Mouse (Mus musculus) spleen, postnatal 10 days (tissue): ENCODE measurements around the gene Zfp787.
A peak's percentile ranks its signal among the peaks of the same experiment; 100 is the strongest.
"Not testable (repeated sequence)": the region's sequence is repeated elsewhere in the genome, so short reads cannot be mapped to it uniquely, and the experiment has no call there.

Experiments used
- DNase-seq, 2 experiments: peaks; one replicate each; pipeline ENCODE4 v3.0.0; 2021 to 2022; ENCODE audit warnings: low spot score in 2 of 2

Zfp787 gene

DNA sequence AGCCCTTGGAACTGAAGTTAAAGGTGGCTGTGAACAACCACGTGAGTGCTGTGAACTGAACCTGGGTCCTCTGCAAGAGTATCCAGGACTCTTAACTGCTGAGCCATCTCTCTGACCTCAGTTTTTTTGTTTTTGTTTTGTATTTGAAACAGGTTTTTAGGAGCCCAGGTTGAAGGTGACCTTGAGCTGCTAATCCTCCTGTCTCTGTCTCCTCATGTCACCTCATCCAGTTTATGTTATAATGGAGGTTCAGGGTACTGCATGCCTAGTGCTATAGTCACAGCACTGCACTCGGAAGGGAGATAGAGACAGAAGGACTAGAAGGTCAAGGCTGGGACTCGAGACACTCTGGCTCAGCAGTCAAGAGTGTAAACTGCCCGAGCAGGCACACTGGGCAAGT lies 6.4 kb upstream of the Zfp787 start:
- DNase-seq: no peak

DNA sequence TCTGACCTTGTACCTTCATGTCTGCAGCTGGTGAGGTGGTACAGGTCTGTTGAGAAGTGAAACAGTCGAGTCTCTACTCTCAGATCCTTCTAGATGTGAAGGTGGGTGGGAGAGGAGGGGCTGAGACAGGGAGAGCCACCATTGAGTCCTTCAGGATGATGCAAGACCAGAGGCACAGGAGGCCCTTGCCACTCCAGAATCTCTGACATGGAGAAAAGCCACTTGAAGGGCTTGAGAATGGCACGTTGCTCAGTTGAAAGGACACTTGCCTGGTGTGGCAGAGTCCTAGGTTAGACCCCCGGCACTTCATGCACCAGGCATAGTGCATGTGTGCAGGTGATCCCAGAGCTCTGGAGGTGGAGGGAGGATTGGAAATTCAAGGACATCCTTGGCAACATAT lies 5.7 kb upstream of the Zfp787 start:
- DNase-seq: no peak

DNA sequence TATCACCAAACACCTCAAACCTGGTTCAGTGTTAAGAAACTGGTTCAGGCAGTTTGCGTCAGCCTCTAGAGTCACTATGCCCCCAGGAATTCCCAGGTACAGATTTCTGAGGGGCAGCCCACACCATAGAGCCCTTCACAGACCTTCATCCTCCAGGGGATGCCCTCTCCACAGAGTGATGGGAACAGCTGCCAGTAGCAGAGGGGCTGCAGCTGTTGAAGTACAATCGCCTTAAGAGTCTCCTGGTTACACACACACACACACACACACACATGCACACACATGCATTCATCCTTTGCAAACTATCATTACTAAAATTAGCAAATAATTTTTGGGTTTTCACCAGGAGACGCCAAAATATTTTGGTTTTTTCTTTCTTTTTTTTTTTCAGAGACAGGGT lies 3.8 kb upstream of the Zfp787 start:
- DNase-seq: no peak

DNA sequence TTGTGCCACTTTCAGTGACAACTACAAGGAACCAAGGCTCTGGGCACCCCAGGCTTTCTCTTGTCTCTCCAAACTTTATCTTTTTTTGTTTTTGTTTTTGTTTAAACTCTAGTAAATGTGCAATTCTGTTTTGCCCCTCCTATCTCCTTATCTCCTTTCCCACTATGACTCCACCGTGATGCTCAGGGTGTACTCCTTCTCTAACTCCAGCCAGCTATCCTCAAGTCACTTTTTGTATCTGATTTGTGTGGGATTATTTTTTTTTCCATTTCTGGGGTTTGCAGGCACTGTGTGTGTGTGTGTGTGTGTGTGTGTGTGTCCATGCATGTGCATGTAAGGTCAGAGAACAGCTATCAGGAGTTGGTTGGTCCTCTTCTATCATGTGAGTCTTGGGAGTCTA lies 1.7 kb upstream of the Zfp787 start:
- no peak for DNase-seq

DNA sequence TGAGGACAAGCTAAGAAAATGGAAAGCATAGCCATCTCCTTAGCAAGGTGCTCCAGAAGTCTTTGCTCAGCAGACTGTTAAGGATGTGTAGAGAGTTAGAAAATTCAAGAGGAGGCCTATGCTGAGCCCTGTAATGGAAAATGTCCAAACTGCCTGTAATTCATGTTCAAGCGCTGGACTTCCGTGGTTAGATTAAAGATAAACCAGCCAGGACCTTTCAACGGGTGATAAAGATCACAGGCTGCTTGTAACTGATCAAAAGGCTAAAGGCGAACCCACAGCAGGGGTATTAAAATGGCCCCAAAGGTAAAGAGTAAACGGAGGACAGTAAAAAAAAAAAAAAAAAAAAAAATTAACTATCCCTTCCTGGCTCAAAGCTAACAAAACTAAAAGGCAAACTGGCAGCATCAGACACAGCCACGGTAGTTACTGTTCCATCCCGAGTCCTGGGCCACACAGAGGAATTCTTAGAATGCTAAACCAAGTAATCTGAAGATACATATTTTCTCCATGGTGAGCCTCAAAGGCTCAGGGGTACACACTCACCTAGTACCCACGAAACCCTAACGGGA lies 1.2 kb upstream of the Zfp787 start:
- no peak for DNase-seq

DNA sequence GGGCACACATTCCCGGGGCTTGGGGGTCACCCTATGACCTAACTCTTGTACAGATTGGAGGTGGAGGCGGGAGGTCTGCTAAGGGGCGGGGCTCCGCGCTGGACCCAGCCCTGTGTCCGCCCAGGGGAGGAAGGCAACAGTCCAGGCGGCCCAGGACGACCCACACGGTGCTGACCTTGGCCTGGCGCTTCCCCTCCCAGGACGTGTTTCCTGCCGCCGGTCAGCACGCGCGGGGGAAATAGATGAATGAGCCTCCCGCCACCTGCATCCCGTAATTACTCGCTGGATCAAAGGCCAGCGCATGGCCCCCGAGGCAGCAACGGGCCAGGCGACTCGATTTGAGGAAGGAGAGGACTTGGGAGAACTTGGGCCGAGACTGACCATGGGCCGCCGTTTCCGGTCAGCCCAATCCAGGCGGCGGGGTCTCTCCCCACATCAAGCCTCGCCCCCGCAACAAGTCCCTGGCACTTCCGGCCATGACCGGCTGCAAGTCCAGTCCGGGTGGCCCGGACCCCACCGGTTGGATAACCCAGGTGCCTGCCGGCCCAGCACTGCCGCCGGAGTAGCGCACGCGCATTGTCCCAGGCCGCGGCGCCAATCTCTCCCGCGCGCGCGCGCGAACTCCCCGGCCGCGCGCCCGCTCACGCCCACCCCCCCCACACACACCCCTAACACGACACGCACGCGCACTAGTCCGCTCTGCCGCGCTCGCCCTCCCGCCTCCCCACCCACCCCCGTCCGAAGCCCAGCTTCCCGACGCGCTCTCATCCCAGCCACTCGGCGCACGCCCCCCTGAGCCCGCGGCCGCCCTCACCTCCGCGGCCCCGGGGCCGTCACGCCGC lies 545 bp downstream of the Zfp787 start:
- peak; percentile 55 to 85 for DNase-seq

DNA sequence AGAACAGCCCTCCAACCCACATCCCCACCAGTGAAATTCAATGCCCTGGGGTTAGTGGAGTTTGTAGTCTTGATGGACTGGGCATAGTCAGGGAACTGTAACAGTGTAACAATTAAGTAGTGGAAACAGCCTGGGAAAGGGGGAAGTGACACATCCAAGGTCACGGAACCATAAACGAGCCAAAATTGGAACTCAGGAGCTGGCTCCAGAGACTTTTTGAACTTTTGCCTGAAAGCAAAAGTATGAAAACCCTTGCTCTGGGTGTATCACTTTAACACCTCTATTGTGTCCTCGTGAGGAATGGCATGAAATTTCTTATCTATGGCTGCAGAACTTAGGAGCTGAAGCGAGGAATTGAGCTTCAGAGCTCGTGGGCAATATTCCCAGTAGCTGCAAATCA lies 1.6 kb downstream of the Zfp787 start:
- no peak for DNase-seq

DNA sequence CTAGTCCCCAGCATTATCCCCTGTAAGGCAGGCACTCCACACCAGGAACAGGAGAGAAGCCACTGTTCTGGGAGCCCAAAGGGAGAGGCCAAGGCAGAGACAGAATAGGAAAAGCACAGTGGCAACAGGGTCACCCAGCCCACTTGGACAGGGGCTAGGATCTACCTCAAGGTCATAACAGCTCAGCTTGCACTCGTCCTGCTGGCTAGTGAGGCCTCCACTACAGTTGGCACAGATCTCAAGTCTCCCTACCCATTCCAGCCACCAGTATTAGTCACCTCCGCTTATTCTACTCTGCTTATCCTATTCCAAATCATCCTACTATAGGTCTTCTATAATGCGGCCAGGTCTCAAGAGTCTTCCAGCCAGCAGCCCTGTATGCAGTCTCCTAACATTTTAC lies 2.7 kb downstream of the Zfp787 start:
- DNase-seq: no peak

DNA sequence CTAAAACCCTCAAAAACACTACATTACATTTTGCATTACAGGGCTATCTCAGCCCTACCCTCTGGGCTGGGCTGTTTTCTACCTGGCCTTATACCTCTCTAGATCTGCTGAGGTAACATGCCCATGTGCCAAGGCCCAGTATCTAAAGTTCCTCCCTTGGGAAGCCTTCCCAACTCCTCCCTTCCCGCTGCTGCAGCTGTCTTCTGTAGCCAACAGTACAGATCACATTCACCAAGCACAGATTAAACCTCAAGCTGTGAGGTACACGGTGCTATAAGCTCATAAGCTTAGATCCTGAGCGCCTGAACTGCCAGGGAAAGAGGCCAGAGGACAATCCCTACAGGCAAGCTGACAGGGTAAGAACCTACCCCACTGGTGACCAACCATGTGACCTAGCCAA lies 3.8 kb downstream of the Zfp787 start:
- no peak for DNase-seq

DNA sequence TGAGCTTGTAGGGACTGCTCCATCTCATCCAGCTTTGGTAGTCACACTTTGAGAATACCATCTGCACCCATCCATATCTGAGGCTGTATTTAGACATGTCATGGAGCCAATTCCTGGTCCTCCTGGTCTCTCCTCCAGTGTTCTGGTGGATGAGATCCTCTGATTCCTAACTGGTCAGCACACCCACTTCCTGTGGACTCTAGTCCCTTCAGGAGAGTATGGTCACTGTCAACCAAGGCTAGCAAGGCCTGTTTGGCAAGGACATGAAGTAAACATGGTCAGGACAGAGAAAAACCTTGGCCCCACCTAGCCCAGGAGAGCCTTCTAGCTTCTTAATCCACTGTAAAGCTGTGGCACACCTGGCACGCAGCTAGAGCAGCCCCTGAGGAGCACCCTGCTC lies 4.5 kb downstream of the Zfp787 start:
- DNase-seq: no peak

DNA sequence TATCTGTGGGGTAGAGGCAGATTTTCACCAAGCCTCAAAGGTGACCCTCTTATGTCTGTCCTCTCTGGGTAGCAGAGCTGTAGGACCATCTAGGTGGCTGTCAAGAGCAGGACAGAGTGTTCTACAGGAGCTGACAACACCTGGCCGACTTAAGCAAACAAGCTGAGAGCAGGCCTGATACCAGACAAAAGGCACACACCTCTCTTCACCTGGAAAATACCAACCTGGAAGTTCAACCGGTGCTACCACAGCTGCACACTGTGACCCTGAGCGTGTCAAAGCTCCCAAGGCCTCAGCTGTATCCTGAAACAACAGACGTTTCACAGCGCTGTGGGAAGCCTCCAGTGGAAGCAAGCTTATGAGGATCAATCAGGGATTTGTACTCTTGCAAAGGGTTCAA lies 8.1 kb downstream of the Zfp787 start:
- no peak for DNase-seq

DNA sequence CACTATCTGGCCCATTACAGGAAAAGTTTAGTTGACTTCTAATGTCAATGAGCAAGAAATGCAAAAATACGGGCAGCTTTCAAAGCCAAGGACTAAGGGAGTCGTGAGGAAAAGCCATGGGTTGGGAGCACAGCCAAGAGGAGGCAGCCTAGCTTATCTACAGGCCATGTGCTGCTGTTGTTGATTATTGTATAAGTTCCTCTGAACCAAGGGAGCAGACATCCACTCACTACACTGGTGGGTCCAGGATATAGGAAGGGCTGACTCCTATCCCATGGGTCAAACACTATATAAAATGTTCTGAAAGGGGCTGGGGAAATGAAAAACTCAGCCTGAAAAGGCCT lies 8.8 kb downstream of the Zfp787 start:
- no peak for DNase-seq

DNA sequence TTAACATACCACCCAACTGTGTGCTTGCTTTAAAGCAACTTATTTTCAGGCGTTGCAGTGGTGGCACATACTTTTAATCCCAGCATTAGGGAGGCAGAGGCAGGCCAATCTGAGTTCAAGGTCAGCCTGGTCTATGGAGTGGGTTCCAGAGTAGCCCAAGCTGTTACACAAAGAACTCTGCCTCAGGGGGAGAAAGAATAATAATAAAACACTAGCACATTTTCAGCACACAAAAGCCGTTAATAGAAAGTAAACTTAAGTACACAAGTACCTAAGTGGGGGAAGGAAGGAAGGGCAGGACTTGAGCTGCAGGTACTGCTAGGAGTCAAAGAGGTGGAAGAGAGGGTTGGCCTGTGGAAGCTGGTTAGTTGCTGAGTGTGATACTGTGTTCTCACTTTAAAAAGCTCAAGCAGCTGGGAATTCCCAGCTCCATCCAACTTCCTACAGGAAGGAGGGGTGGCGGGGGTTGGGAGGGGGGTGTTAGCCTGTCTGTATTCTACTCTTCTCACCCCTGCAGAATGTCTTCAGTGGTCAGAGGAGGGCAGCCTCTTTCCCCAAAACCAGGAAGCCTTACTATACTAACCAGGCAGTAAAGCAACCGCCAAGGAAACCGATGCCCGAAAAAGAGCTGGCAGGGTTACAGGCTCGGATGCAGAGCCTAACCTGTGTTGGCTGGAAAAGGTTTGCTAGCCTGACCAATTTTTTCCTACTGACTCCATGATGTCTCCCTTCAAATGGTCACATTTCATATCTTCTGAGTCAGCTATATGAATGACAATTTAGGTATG lies 9.4 kb downstream of the Zfp787 start:
- DNase-seq: no peak

DNA sequence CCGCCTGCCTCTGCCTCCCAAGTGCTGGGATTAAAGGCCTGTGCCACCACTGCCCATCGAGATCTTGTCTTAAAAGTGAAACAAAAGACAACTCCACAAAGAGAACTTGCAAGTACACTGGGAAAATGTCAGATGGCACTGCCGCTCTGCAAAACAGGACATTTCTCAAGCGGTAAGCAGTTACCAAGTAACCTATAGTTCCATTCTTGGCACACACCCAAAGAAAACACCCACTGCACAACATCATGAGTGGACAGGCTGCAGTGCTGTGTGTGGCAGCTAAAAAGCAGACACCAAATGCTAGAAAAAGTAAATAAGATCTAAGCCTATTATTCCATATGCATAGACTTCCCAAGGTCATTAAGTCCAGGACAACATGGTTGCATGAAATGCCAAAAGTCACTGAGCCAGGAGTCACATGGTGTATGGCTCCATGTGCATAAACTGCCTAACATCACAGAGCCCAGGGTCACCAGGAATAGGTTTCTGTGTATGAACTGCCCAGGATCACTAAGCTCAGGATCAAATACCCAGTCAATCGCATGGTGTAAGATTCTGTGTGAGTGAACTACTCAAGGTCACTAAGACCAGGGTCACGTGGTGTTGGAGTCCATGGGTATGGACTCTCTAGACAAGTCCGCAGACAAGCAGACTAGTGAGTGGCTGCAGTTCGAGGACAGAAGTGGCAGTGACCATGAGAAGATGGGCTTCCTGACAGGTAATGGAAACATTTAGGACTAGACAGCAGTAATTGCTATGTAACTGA lies 10.2 kb downstream of the Zfp787 start:
- no peak for DNase-seq

DNA sequence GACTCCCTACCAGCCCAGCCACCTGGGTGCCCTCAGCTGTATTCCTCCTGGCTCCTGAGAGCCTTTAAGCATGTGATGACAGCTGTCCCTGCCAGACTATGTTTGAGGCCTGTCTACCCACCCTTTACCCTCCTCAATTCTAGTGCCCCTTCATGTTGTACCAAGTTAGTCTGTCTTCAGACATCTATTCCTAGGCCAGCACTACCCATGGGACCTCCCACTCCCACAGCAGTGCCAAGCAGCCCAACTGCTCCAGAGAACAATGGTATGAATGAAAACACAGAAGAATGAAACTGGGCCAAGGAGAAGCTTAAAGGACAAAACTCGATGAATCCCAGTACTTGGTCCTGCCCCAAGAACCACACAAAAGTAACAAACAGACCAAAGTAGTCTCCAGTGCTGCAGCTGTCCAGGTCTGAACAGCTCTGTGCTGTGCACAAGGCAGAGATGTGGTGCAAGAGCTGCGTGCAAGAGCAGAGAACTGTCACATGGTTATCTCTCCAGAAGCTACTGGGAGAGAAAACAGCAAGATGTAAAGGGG lies 11.7 kb downstream of the Zfp787 start:
- no peak for DNase-seq

DNA sequence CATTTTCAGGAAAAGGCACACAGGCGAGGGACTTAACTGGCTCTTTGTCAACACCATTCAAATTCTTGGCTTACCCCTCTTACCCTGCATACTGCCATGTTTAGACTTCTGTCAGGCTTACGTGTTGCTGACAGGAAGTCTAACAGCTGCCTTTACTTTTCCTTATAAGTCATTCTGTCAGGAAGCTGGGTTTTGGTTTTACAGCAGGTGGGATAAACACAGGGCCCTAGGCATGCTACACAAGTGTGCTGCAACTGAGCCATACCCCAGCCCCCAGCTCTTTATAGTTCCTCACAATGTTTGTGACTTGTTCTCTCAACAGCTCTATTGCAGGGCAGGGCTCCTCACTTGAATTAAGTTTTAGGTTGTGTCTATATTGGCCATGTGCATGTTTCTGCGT lies 16.5 kb downstream of the Zfp787 start:
- DNase-seq: no peak

DNA sequence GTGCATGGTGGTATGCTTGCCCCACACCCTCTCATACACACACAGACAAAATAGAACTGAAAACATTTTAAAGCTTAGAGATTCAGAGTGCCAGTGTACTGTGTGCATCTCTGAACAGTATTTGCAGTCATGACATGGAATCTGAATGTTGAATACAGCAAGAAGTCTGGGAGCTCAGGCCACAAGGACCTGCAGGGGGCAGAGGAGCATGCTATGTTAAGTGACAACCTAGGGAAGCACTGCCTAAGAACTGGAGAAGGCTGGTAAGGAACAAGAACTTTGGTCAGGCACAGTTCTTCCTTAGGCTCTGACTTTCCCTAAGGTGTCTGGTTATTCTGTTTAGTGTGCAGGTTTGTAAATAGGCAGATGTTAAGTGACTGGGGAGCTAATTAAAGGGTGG lies 19.3 kb downstream of the Zfp787 start:
- DNase-seq: no peak

DNA sequence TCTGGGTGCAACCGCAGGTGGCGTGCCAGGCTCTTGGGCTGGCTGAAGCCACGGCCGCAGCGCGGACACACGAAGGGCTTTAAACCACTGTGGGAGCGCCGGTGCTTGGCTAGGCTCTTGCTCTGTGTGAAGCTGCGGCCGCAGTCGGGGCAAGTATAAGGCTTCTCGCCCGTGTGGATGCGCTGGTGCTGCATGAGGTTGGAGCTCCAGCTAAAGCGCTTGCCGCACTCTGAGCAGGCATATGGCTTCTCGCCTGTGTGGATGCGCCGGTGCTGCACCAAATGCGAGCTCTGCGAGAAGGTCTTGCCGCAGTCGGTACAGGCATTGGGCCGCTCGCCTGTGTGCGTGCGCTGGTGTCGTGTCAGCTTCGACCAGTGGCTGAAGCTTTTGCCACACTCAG lies 23.2 kb downstream of the Zfp787 start:
- DNase-seq: no peak

DNA sequence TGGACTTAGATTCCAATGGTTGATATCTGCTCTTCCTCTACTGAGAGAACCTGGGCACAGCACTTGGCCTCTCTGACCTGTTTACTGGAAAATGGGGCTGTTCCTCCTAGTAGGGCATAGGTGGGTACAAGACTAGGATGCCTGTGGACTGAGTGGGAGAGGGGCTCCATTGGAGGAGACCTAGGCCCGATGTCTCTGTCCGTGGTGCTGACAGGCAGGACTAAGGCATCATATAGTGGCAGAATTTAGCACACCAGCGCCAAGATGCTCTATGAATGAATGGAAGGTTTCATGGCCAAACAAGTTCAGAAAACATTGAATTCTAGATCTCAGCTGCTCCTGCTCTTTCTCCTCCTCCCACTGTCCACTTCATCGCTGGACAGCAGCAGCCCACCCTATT lies 25.5 kb downstream of the Zfp787 start:
- no peak for DNase-seq

DNA sequence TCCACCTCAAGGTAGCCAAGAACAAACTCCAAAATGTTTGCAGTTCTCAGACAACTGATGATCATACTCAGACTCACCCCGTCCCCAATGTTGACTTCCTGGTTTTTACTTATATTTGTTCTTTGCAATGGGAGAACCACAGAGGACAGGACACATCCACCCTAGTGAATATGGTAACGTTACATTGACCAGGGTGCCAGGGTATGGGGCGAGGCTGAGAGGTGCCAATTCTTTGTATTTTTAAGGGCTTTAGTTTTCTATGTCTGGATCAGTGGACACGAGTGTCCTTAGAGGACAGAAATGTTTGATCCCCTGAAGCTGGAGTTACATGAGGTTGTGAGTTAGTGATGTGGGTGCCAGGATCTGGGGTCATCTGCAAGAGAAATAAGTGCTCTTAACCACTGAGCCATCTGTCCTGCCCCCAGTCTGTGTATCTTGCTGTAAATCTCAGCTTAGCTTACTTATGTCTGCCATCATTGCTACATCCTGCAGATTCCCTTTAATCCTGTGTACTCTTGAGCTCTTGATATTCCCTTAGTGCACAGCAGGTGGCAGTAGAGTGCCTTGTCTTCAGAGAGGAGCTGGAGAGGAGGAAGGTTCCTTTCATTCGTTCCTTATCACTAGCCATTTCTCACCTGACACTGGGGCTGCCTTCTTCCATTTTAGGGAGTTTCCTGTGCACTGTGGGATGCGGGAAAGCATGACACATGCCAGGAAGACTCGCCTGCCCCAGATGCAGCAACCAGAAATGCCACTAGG lies 28.9 kb downstream of the Zfp787 start:
- peak; percentile 55 to 80 for DNase-seq

DNA sequence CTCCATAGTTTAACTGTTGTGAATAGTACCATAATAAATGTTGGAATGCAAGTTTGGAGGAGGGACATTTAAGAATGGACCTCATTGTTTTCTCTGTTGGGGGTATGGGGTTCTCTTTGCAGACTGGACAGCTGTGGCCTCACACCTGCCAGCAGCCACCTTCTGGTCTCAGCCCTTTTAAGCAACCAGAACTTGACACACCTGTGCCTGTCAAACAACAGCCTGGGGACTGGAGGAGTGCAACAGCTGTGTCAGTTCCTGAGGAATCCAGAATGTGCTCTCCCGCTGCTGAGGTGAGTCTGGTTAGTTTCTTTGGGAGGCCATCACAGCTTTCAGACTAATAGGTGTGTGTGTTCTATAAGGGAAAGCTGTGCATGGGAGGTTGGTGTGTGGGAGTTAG lies 34.7 kb downstream of the Zfp787 start:
- not testable (repeated sequence) for DNase-seq
